Mouse (Mus musculus): Measurements from ENCODE around the gene Itprid2. TPM values are rescaled to one million over a fixed set of nuclear protein-coding genes. Genes with fewer than 3 reads are reported as not detected.

Gene Itprid2
- polyA plus RNA-seq, 1 experiment from 2014 or later: 4.7 TPM

GRCm38 (mm10) chr2:79647728-79648127 lies 12.6 kb downstream of the Itprid2 start:
- DNase-seq (ENCODE audit: low spot score): no peak

GRCm38 (mm10) chr2:79651185-79651584 lies 16.0 kb downstream of the Itprid2 start:
- DNase-seq (ENCODE audit: low spot score): no peak

- DNase-seq (ENCODE audit: low spot score): no peak
These were observed 16.5 kb downstream of the Itprid2 start for GRCm38 (mm10) chr2:79651701-79652100.

- no peak for DNase-seq (ENCODE audit: low spot score)
These were observed 17.4 kb downstream of the Itprid2 start for GRCm38 (mm10) chr2:79652502-79652901.

GRCm38 (mm10) chr2:79653093-79653808 lies 18.1 kb downstream of the Itprid2 start:
- DNase-seq (ENCODE audit: low spot score): no peak

- DNase-seq (ENCODE audit: low spot score): no peak
These were observed 18.6 kb downstream of the Itprid2 start for GRCm38 (mm10) chr2:79653809-79654164.

- DNase-seq (ENCODE audit: low spot score): no peak
These were observed 21.9 kb downstream of the Itprid2 start for GRCm38 (mm10) chr2:79657062-79657461.

GRCm38 (mm10) chr2:79660417-79661185 lies 25.4 kb downstream of the Itprid2 start:
- no peak for DNase-seq (ENCODE audit: low spot score)

- no peak for DNase-seq (ENCODE audit: low spot score)
These were observed 26.4 kb downstream of the Itprid2 start for GRCm38 (mm10) chr2:79661486-79662104.

GRCm38 (mm10) chr2:79664532-79665286 lies 29.6 kb downstream of the Itprid2 start:
- no peak for DNase-seq (ENCODE audit: low spot score)

GRCm38 (mm10) chr2:79665492-79665891 lies 30.3 kb downstream of the Itprid2 start:
- no peak for DNase-seq (ENCODE audit: low spot score)

- DNase-seq (ENCODE audit: low spot score): no peak
These were observed 40.1 kb downstream of the Itprid2 start for GRCm38 (mm10) chr2:79675266-79675665.

GRCm38 (mm10) chr2:79677663-79678257 lies 42.6 kb downstream of the Itprid2 start:
- DNase-seq (ENCODE audit: low spot score): no peak

GRCm38 (mm10) chr2:79681672-79682071 lies 46.5 kb downstream of the Itprid2 start:
- no peak for DNase-seq (ENCODE audit: low spot score)

GRCm38 (mm10) chr2:79683258-79683657 lies 48.1 kb downstream of the Itprid2 start:
- DNase-seq (ENCODE audit: low spot score): no peak

GRCm38 (mm10) chr2:79690838-79691237 lies 55.7 kb downstream of the Itprid2 start:
- no peak for DNase-seq (ENCODE audit: low spot score)

GRCm38 (mm10) chr2:79695190-79695589 lies 60.0 kb downstream of the Itprid2 start:
- DNase-seq (ENCODE audit: low spot score): no peak

- DNase-seq (ENCODE audit: low spot score): no peak
These were observed 60.8 kb downstream of the Itprid2 start for GRCm38 (mm10) chr2:79695939-79696338.

GRCm38 (mm10) chr2:79696478-79697230 lies 61.5 kb downstream of the Itprid2 start:
- no peak for DNase-seq (ENCODE audit: low spot score)

- DNase-seq (ENCODE audit: low spot score): no peak
These were observed 63.0 kb downstream of the Itprid2 start for GRCm38 (mm10) chr2:79698166-79698565.
